Mouse (Mus musculus) intestine, postnatal 0 days (tissue): ENCODE data around the gene Prcp. TPM values are rescaled to one million over a fixed set of nuclear protein-coding genes. Genes with fewer than 3 reads are reported as not detected.
"Not testable (repeated sequence)": the region's sequence is repeated elsewhere in the genome, so short reads cannot be mapped to it uniquely, and the experiment has no call there.

ENCODE experiments used
- ATAC-seq: fragments of 200-750 bp; cut with Nextera tagmentation; 2 replicates; pipeline ENCODE4 v1.8.0; 2017; ENCODE audit warnings: mild to moderate bottlenecking, moderate TSS enrichment, moderate library complexity
- H3K27ac ChIP-seq: fragments of 300-500 bp; sonication (generic); 2 replicates; pipeline ENCODE4 v1.5.1; 2014; ENCODE audit warnings: mild to moderate bottlenecking, low read depth, low read length, moderate library complexity
- H3K27me3 ChIP-seq: fragments of 300-500 bp; sonication (generic); replicated peaks from 2 replicates; pipeline ENCODE4 v1.6.1; 2014; ENCODE audit warnings: low read length, mixed read lengths; ENCODE audit not compliant: control insufficient read depth, insufficient read depth
- H3K36me3 ChIP-seq: fragments of 300-500 bp; sonication (generic); 2 replicates; pipeline ENCODE4 v1.6.1; 2014; ENCODE audit warnings: mild to moderate bottlenecking, moderate library complexity; ENCODE audit not compliant: control insufficient read depth, insufficient read depth
- H3K4me1 ChIP-seq: fragments of 300-500 bp; sonication (generic); replicated peaks from 2 replicates; pipeline ENCODE4 v1.6.1; 2014; ENCODE audit warnings: antibody characterized with exemption, low read length, mixed read lengths; ENCODE audit not compliant: control insufficient read depth, insufficient read depth
- H3K4me2 ChIP-seq: fragments of 300-500 bp; sonication (generic); replicated peaks from 2 replicates; pipeline ENCODE4 v1.6.1; 2014; ENCODE audit warnings: low read depth, mild to moderate bottlenecking, moderate library complexity
- H3K4me3 ChIP-seq: fragments of 300-500 bp; sonication (generic); 2 replicates; pipeline ENCODE4 v1.5.1; 2014; ENCODE audit warnings: low read depth, low read length
- H3K9ac ChIP-seq: fragments of 300-500 bp; sonication (generic); 2 replicates; pipeline ENCODE4 v1.6.1; 2014; ENCODE audit warnings: mild to moderate bottlenecking, low read depth, low read length
- H3K9me3 ChIP-seq: fragments of 300-500 bp; sonication (generic); 2 replicates; pipeline ENCODE4 v1.6.1; 2016; ENCODE audit warnings: mixed run types; ENCODE audit not compliant: control insufficient read depth
- CTCF ChIP-seq: sonication (generic); IDR thresholded peaks from 2 replicates; pipeline ENCODE4 v1.5.1; 2016; ENCODE audit warnings: low read depth, mild to moderate bottlenecking, control low read depth, antibody characterized with exemption, moderate library complexity
- WGBS: fragments of 180-500 bp; shearing (Covaris S2); extraction: QIAGEN DNeasy Blood & Tissue Kit; methylation state at CpG from one replicate; pipeline ENCODE4 v1.1.7; 2014; 5-methylcytosine and 5-hydroxymethylcytosine counted together
- polyA plus RNA-seq: library from polyadenylated mRNA; unstranded; fragments of >200 nt; fragmentation: Nextera tagmentation; extraction: Ambion mirVana; gene quantifications from 2 replicates; pipeline ENCODE4 v1.2.1, GENCODE M21; 2015

Prcp gene
- polyA plus RNA-seq, 1 experiment from 2014 or later, result 25.4 TPM

- H3K4me3 ChIP-seq, result no peak overlapping the region
- ATAC-seq, result no peak
- H3K27ac ChIP-seq, result no peak overlapping the region
- no peaks in the 10 kb centered on the region for H3K27me3 ChIP-seq
- TF ChIP-seq CTCF, result no peak
- H3K9ac ChIP-seq, result no peak overlapping the region
- H3K36me3 ChIP-seq, result no peaks in the 10 kb centered on the region
- H3K9me3 ChIP-seq, result no peaks in the 10 kb centered on the region
- WGBS, result 63% methylated on average over 3 of the region's 3 CpGs
- no peaks in the 10 kb centered on the region for H3K4me1 ChIP-seq
- no peak overlapping the region for H3K4me2 ChIP-seq
Observed at GRCm38 (mm10) chr7:92959758-92960157, 85.5 kb downstream of the Prcp start.

- no peaks in the 10 kb centered on the region for H3K27me3 ChIP-seq
- no peak overlapping the region for H3K4me3 ChIP-seq
- no peak for TF ChIP-seq CTCF
- no peaks in the 10 kb centered on the region for H3K4me1 ChIP-seq
- no peak overlapping the region for H3K9ac ChIP-seq
- no peaks in the 10 kb centered on the region for H3K36me3 ChIP-seq
- 44% methylated on average over 1 of the region's 1 CpGs for WGBS
- no peaks in the 10 kb centered on the region for H3K9me3 ChIP-seq
- ATAC-seq, result no peak
- no peak overlapping the region for H3K27ac ChIP-seq
- no peak overlapping the region for H3K4me2 ChIP-seq
Observed at GRCm38 (mm10) chr7:92961876-92962275, 87.6 kb downstream of the Prcp start.

GRCm38 (mm10) chr7:92964754-92965501, 90.7 kb downstream of the Prcp start:
- peak; percentile 79 for TF ChIP-seq CTCF
- no peak overlapping the region for H3K9ac ChIP-seq
- 69% methylated on average over 3 of the region's 3 CpGs for WGBS
- H3K36me3 ChIP-seq, result no peaks in the 10 kb centered on the region
- no peaks in the 10 kb centered on the region for H3K4me1 ChIP-seq
- no peak overlapping the region for H3K27ac ChIP-seq
- H3K9me3 ChIP-seq, result no peaks in the 10 kb centered on the region
- H3K4me3 ChIP-seq, result no peak overlapping the region
- ATAC-seq, result no peak
- H3K27me3 ChIP-seq, result no peaks in the 10 kb centered on the region
- H3K4me2 ChIP-seq, result no peak overlapping the region

- Histone ChIP-seq H3K4me1 (no peaks in the 10 kb centered on the region), H3K36me3 (no peaks in the 10 kb centered on the region), H3K4me2 (no peak overlapping the region), H3K27me3 (no peaks in the 10 kb centered on the region), H3K9ac (no peak overlapping the region), H3K9me3 (no peaks in the 10 kb centered on the region), H3K4me3 (no peak overlapping the region), H3K27ac (no peak overlapping the region)
- 69% methylated on average over 10 of the region's 10 CpGs for WGBS
- ATAC-seq, result no peak
- peak; percentile 71 for TF ChIP-seq CTCF
Observed at GRCm38 (mm10) chr7:92967381-92968127, 93.3 kb downstream of the Prcp start.

- WGBS, result 80% methylated on average over 3 of the region's 3 CpGs
- Histone ChIP-seq H3K27me3 (no peaks in the 10 kb centered on the region), H3K9ac (no peak overlapping the region), H3K4me1 (no peaks in the 10 kb centered on the region), H3K27ac (no peak overlapping the region), H3K36me3 (no peaks in the 10 kb centered on the region), H3K4me2 (no peak overlapping the region), H3K9me3 (no peaks in the 10 kb centered on the region), H3K4me3 (no peak overlapping the region)
- TF ChIP-seq CTCF, result no peak
- ATAC-seq, result no peak
Observed at GRCm38 (mm10) chr7:92977429-92977828, 103.2 kb downstream of the Prcp start.

GRCm38 (mm10) chr7:92978225-92978624, 104.0 kb downstream of the Prcp start:
- H3K9me3 ChIP-seq, result no peaks in the 10 kb centered on the region
- no peak overlapping the region for H3K27ac ChIP-seq
- no peaks in the 10 kb centered on the region for H3K36me3 ChIP-seq
- H3K4me3 ChIP-seq, result no peak overlapping the region
- no peak for TF ChIP-seq CTCF
- no peak for ATAC-seq
- WGBS, result 56% methylated on average over 4 of the region's 4 CpGs
- no peaks in the 10 kb centered on the region for H3K4me1 ChIP-seq
- no peak overlapping the region for H3K4me2 ChIP-seq
- no peak overlapping the region for H3K9ac ChIP-seq
- H3K27me3 ChIP-seq, result no peaks in the 10 kb centered on the region

GRCm38 (mm10) chr7:92978720-92979119, 104.5 kb downstream of the Prcp start:
- not testable (repeated sequence) for ATAC-seq, H3K4me3 ChIP-seq, H3K9ac ChIP-seq, H3K9me3 ChIP-seq, H3K27me3 ChIP-seq, H3K36me3 ChIP-seq, H3K4me1 ChIP-seq, H3K27ac ChIP-seq, H3K4me2 ChIP-seq
- WGBS, result 57% methylated on average over 6 of the region's 7 CpGs
